Mouse (Mus musculus) liver, embryonic 11.5 days (tissue): Measurements from ENCODE around the gene Specc1. TPM values are rescaled to one million over a fixed set of nuclear protein-coding genes. Genes with fewer than 3 reads are reported as not detected.

Experiments
- ATAC-seq: fragments of 200-750 bp; cut with Nextera tagmentation; replicated peaks from 2 replicates; pipeline ENCODE4 v1.8.0; 2017; ENCODE audit warnings: moderate number of reproducible peaks, mild to moderate bottlenecking, moderate TSS enrichment, moderate library complexity; ENCODE audit not compliant: low FRiP score
- DNase-seq: peaks from one replicate; pipeline ENCODE4 v3.0.0-alpha.2; 2017; ENCODE audit warnings: low spot score
- H3K27ac ChIP-seq: fragments of 300-500 bp; sonication (generic); 2 replicates; pipeline ENCODE4 v1.5.1; 2014; ENCODE audit warnings: mild to moderate bottlenecking, low read depth, low read length, control low read depth
- H3K27me3 ChIP-seq: fragments of 300-500 bp; sonication (generic); replicated peaks from 2 replicates; pipeline ENCODE4 v1.6.1; 2014; ENCODE audit warnings: low read length, mixed read lengths; ENCODE audit not compliant: control insufficient read depth, insufficient read depth
- H3K36me3 ChIP-seq: fragments of 300-500 bp; sonication (generic); 2 replicates; pipeline ENCODE4 v1.6.1; 2014; ENCODE audit warnings: mild to moderate bottlenecking, low read length, moderate library complexity, mixed read lengths; ENCODE audit not compliant: control insufficient read depth, insufficient read depth
- H3K4me1 ChIP-seq: fragments of 300-500 bp; sonication (generic); replicated peaks from 2 replicates; pipeline ENCODE4 v1.6.1; 2014; ENCODE audit warnings: low read length, mixed read lengths; ENCODE audit not compliant: control insufficient read depth, insufficient read depth
- H3K4me2 ChIP-seq: fragments of 300-500 bp; sonication (generic); 2 replicates; pipeline ENCODE4 v1.6.1; 2014; ENCODE audit warnings: mild to moderate bottlenecking, control low read depth, moderate library complexity
- H3K4me3 ChIP-seq: fragments of 300-500 bp; sonication (generic); 2 replicates; pipeline ENCODE4 v1.5.1; 2014; ENCODE audit warnings: low read depth, low read length, control low read depth
- H3K9ac ChIP-seq: fragments of 300-500 bp; sonication (generic); 2 replicates; pipeline ENCODE4 v1.6.1; 2014; ENCODE audit warnings: low read depth, low read length, control low read depth
- H3K9me3 ChIP-seq: fragments of 300-500 bp; sonication (generic); 2 replicates; pipeline ENCODE4 v1.6.1; 2016; ENCODE audit warnings: low read length, inconsistent platforms, mixed read lengths; ENCODE audit not compliant: control insufficient read depth
- WGBS: fragments of 180-500 bp; shearing (Covaris S2); extraction: QIAGEN DNeasy Blood & Tissue Kit; methylation state at CpG from one replicate; pipeline ENCODE4 v1.1.7; 2014; 5-methylcytosine and 5-hydroxymethylcytosine counted together
- polyA plus RNA-seq: library from polyadenylated mRNA; unstranded; fragments of >200 nt; fragmentation: Nextera tagmentation; extraction: Ambion mirVana; gene quantifications from 2 replicates; pipeline ENCODE4 v1.2.1, GENCODE M21; 2014

Gene Specc1
- polyA plus RNA-seq, 1 experiment from 2014 or later, result 23.6 TPM

DNA sequence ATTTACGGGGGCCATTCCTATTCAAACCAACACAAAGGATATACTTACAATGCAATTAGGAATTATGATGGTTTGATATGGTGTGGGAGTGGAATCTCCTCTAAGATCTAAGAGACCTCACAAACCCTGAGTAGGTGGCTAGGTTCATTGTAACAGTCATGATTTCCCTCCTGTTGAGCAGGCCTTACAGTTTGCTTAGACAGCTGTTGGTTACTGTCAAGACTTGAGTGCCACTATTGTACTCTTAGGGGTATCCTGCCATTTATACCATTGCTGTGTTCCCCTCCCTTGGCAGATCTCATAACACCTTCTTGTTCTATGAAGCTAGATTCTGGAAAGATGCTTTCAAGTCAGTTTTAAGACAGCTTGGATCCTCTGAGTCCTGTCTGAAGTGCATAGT, 78.7 kb downstream of the Specc1 start:
- no peaks in the 10 kb centered on the region for H3K4me1 ChIP-seq
- H3K9me3 ChIP-seq, result no peaks in the 10 kb centered on the region
- no peaks in the 10 kb centered on the region; the same call in 1 of the 2 replicates for H3K36me3 ChIP-seq
- H3K4me2 ChIP-seq, result no peak overlapping the region
- H3K4me3 ChIP-seq, result no peak overlapping the region
- ATAC-seq (no peak), DNase-seq (no peak)
- no peaks in the 10 kb centered on the region for H3K27me3 ChIP-seq
- no peak overlapping the region for H3K9ac ChIP-seq
- 95% methylated on average over 1 of the region's 1 CpGs for WGBS
- no peak overlapping the region for H3K27ac ChIP-seq

DNA sequence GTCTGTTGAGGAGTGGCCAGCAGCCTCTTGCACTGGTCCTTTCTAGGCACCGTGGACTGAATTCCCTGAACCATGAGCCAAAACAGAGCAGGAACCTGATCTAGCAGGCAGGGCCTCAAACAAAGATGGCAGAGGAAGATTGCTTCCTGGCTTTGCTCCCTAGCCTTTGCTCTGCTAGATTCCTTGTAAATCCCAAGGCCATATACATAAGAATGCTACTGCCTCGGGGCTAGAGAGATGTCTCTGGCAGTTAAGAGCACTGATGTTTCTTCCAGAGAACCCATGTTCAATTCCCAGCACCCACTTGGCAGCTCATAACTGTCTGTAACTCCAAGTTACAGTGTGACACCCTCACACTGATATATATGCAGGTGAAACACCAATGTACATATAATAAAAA, 83.6 kb downstream of the Specc1 start:
- WGBS, result 80% methylated on average over 2 of the region's 2 CpGs
- ATAC-seq (no peak), DNase-seq (no peak)
- no peak overlapping the region for H3K9ac ChIP-seq
- no peak overlapping the region for H3K4me2 ChIP-seq
- H3K36me3 ChIP-seq, result no peaks in the 10 kb centered on the region; the same call in 1 of the 2 replicates
- no peaks in the 10 kb centered on the region for H3K9me3 ChIP-seq
- no peaks in the 10 kb centered on the region for H3K4me1 ChIP-seq
- no peak overlapping the region for H3K27ac ChIP-seq
- H3K27me3 ChIP-seq, result no peaks in the 10 kb centered on the region
- H3K4me3 ChIP-seq, result no peak overlapping the region

DNA sequence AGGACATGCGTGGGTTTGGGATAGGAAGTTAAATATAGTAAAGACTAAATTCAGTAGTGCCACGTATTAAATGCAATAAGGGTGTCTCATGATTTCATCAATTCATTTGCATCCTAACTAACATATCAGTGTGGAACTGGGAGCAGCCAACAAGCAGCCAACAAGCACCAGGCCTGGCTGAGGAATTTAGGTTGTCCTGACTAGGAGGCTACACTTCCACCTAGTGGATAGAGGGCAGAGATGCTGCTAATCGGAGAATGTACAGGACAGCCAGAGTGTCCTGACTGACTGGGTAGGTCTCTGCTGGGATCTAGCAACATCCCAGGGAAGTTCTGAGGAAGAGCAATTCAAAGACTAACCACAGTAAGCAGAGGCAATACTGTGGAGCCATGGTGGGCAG, 88.1 kb downstream of the Specc1 start:
- H3K27me3 ChIP-seq, result no peaks in the 10 kb centered on the region
- H3K4me2 ChIP-seq, result no peak overlapping the region
- no peaks in the 10 kb centered on the region for H3K9me3 ChIP-seq
- H3K27ac ChIP-seq, result no peak overlapping the region
- ATAC-seq (no peak), DNase-seq (no peak)
- WGBS, result 51% methylated on average over 3 of the region's 3 CpGs
- H3K4me3 ChIP-seq, result no peak overlapping the region
- H3K4me1 ChIP-seq, result no peaks in the 10 kb centered on the region
- no peaks in the 10 kb centered on the region for H3K36me3 ChIP-seq
- H3K9ac ChIP-seq, result no peak overlapping the region

DNA sequence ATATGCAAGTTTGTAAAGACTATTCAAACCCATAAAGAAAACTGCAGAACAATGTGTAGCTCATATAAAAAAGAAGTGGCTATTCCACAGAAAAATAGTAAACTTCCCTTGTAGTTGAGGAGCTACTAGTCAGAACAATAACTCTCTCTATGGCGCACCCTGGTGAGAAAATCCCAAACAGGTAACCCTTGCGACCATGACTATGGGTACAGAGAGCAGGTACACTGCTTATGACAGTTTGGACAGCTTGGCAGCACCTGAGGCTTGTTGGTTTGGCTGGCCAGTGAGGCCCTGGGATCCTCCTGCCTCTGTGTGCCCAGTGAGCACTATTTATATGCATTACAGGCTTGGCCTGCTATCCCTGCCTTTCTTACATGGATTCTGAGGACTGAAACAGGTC, 89.4 kb downstream of the Specc1 start:
- no peaks in the 10 kb centered on the region for H3K4me1 ChIP-seq
- no peak overlapping the region for H3K27ac ChIP-seq
- no peak for ATAC-seq
- 60% methylated on average over 2 of the region's 2 CpGs for WGBS
- H3K4me3 ChIP-seq, result no peak overlapping the region
- no peaks in the 10 kb centered on the region for H3K36me3 ChIP-seq
- H3K9ac ChIP-seq, result no peak overlapping the region
- no peaks in the 10 kb centered on the region for H3K9me3 ChIP-seq
- no peak overlapping the region for H3K4me2 ChIP-seq
- no peaks in the 10 kb centered on the region for H3K27me3 ChIP-seq
- DNase-seq, result no peak

DNA sequence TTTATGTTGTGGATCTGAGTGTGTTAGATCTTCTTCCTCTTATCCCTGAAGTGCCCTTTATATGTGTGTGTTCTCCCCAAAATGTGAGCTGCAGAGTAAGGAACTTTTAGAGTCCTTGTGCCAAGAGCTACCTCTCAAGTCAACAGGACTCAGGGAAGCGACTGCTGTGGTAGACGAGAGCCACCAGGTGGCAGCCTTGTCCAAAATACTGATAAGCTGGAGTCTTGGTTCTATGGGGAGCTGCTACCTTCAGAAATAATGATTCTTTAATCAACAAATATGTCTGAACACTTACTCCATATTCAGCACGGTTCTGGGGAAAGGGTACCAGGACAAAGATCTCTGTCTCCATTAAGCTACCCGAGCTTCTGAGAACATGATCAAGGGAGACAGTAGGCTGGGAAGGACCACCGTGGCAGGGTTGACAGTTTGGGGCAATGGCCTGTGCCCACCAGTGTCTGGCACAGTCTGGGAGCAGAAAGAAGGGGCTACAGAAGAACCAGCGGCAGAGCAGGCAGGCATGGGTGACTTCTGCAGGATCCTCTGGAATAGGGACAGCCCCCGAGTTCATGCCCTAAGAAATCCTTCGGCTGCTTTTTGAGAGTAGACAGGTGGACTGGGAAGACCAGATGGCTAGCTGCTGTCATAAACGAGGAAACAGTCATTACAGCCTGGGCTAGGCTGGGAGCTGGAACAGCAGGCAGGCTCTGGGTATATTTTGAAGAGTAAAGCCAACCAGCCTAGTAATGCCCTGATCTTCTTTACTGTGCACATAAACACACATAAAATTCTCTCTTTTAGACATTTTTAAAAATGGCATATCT, 91.5 kb downstream of the Specc1 start:
- Histone ChIP-seq H3K27me3 (no peaks in the 10 kb centered on the region), H3K36me3 (no peaks in the 10 kb centered on the region), H3K4me1 (no peaks in the 10 kb centered on the region), H3K9ac (no peak overlapping the region), H3K4me2 (no peak overlapping the region), H3K9me3 (no peaks in the 10 kb centered on the region), H3K4me3 (no peak overlapping the region), H3K27ac (no peak overlapping the region)
- ATAC-seq (no peak; the same call in 1 of the 2 replicates), DNase-seq (peak; percentile 60)
- 48% methylated on average over 9 of the region's 9 CpGs for WGBS

DNA sequence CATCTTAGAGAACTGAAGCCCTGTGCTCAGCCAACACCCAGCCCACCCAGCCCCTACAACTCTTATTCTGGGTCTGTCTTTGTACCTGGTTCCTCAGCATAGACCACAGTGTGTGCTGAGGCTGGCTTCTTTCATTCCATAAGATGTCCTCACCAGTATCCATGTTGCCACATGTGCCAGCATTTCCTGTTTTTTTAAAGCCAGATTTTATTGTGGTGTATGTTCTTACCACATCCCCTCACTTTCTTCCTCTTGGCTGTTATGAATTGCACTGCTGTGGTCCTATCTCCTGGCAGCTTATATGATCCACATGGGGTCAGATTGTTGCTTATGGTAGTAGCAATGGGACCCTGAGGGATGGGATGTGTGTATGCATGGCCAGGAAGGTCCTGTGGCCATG, 92.6 kb downstream of the Specc1 start:
- Histone ChIP-seq H3K9ac (no peak overlapping the region), H3K4me1 (no peaks in the 10 kb centered on the region), H3K36me3 (no peaks in the 10 kb centered on the region), H3K9me3 (no peaks in the 10 kb centered on the region), H3K27ac (no peak overlapping the region), H3K27me3 (no peaks in the 10 kb centered on the region), H3K4me2 (no peak overlapping the region), H3K4me3 (no peak overlapping the region)
- no peak for ATAC-seq
- no peak for DNase-seq

DNA sequence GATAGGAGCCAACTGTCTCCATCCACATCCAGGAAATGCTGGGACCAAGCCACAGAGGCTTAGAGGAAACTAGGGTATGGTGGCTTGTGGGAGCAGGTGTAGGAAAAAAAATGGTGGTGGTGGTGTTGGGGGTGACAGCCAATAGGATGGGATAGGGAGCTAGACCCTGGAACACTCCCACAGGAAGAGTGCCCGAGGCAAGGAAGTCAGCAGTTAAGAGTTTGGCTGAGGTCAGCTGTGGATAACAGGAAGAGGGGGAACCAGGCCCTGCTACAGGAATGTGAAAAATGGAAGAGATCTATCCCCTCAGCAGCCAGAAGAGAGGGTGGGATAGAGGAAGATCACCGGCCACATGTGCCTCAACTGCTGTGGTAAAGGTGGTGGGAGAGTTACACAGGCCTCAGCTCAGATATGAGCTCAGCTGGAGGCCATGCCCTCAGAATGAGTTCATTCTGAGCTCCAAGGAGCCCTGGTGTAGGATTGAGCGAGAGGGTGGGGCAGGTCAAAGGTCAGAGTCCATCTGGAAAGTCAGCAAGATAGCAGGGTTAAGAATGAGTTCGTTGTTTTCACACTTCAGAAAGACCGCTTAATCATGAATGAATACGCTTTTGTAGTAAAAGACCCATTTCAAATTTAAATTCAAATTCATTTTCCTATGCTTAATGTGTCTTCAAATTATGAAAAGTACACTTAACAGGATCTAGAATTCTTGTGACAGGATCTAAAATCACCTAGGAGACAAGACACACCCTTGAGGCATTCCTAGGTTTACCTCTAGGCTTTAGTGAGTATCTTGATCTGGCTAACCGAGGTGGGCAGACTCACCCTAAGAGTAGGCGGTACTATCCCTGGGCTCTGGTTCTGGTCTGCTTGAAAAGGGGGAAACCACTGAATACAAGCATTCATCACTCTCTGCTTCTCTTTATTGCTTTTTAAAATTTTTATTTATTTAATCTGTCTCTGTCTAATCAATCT, 94.1 kb downstream of the Specc1 start:
- Histone ChIP-seq H3K4me1 (no peaks in the 10 kb centered on the region), H3K27ac (no peak overlapping the region), H3K27me3 (no peaks in the 10 kb centered on the region), H3K9ac (no peak overlapping the region), H3K36me3 (no peaks in the 10 kb centered on the region), H3K4me2 (no peak overlapping the region), H3K9me3 (no peaks in the 10 kb centered on the region), H3K4me3 (no peak overlapping the region)
- no peak for DNase-seq
- no peak for ATAC-seq
- 67% methylated on average over 8 of the region's 8 CpGs for WGBS

DNA sequence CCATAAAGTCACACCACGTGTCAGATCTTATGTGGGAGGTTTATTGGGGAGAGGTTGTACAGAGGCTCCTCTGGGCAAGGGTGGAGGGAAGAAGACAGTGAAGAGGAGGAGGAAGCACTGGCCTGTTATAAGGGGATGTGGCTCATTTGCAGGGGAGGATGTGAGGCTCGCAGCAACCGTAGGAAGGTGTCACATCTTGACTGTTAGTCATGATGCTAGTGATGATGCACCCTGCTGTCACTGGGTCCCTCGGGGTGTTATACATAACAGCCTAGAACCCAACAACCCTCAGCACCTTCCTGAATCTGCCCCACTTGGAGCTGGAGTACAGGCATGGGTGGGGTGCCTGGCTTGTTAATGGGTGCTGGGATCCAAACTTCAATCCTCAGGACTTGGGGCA, 94.9 kb downstream of the Specc1 start:
- Histone ChIP-seq H3K4me1 (no peaks in the 10 kb centered on the region), H3K27ac (no peak overlapping the region), H3K4me3 (no peak overlapping the region), H3K4me2 (no peak overlapping the region), H3K27me3 (no peaks in the 10 kb centered on the region), H3K9me3 (no peaks in the 10 kb centered on the region), H3K9ac (no peak overlapping the region), H3K36me3 (no peaks in the 10 kb centered on the region)
- ATAC-seq (no peak), DNase-seq (no peak)
- 80% methylated on average over 4 of the region's 4 CpGs for WGBS
